Mouse (Mus musculus): ENCODE measurements around the gene Mad2l1bp. TPM values are rescaled to one million over a fixed set of nuclear protein-coding genes. Genes with fewer than 3 reads are reported as not detected.
A peak's percentile ranks its signal among the peaks of the same experiment; 100 is the strongest.

The Mad2l1bp gene
- polyA plus RNA-seq, 1 experiment: 26.8 TPM

DNA sequence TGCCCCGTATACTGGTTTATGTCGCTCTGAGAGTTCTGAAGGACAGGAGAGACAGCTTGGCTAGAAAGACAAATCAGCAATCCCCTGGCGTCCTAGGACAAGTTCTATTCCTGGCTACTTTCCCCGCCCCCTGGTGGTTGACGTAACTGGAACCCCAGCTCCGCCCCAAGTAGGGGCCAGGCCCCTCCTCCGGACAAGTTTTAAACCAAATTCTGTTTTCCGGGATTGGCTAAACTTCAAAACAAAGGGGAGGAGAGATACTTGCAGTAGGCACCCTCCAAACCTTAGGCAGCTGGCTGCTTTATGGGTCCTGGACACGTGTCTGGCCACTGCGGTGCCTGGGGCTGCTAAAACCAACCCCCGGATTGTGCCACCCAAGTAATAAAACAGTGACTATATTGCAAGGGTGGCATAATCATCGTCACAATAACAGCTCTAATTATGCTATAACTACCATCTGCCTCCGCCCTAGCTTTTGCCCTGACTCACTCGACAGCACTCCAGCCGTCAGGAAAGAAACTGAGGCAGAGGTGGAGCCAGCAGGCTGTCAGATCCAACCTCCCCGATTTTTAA is 6.8 kb upstream of the Mad2l1bp start:
- H3K4me3 ChIP-seq: peak overlapping the region; percentile 94
- peak; percentile 49 for TF ChIP-seq MAX (IDR thresholded peaks at IDR 0.05; ENCODE audit: low read depth)
- no peak for TF ChIP-seq REST (IDR thresholded peaks at IDR 0.05; ENCODE audit: insufficient read depth, insufficient read length)
- TF ChIP-seq TCF3 (IDR thresholded peaks at IDR 0.05; ENCODE audit: insufficient read length, low read depth): no peak
- no peak for TF ChIP-seq TCF12 (IDR thresholded peaks at IDR 0.05; ENCODE audit: insufficient read depth, poor library complexity, severe bottlenecking)
- TF ChIP-seq POLR2AphosphoS2 (IDR thresholded peaks at IDR 0.05; ENCODE audit: insufficient read length, low read depth): peak; percentile 42
- TF ChIP-seq MYOD1 (IDR thresholded peaks at IDR 0.05; ENCODE audit: control insufficient read depth in 1 of 3, insufficient read length in 2 of 3, low read depth in 2 of 3): no peak
- peak in 1 of 3 experiments; percentile 2 for TF ChIP-seq MYOG (IDR thresholded peaks at IDR 0.05; ENCODE audit: control insufficient read depth in 1 of 3, insufficient read depth in 1 of 3, insufficient read length in 2 of 3, low read depth in 2 of 3)
- TF ChIP-seq POLR2A (IDR thresholded peaks at IDR 0.05; ENCODE audit: insufficient read length, low read depth): peak; percentile 83
- peak; percentile 61 for TF ChIP-seq USF1 (IDR thresholded peaks at IDR 0.05; ENCODE audit: low read depth)
- no peak for TF ChIP-seq E2F4 (IDR thresholded peaks at IDR 0.05; ENCODE audit: insufficient read depth)
- no peak for TF ChIP-seq SRF (IDR thresholded peaks at IDR 0.05; ENCODE audit: control insufficient read depth, insufficient read length, low read depth)
- no peak for TF ChIP-seq CEBPB (IDR thresholded peaks at IDR 0.05; ENCODE audit: insufficient read depth, poor library complexity, severe bottlenecking)
- H3K27me3 ChIP-seq (ENCODE audit: control insufficient read depth, insufficient read depth, insufficient read length): no peaks in the 10 kb centered on the region
- peak overlapping the region; percentile 66 for H3ac ChIP-seq (ENCODE audit: control insufficient read depth, insufficient read length)
- H3K4me2 ChIP-seq (ENCODE audit: low read depth): peak overlapping the region; percentile 99
- H3K36me3 ChIP-seq (ENCODE audit: control insufficient read depth, insufficient read depth): peaks cover 23% of the 10 kb centered on the region
- H3K79me2 ChIP-seq (ENCODE audit: control insufficient read depth, insufficient read depth): peaks cover 36% of the 10 kb centered on the region

DNA sequence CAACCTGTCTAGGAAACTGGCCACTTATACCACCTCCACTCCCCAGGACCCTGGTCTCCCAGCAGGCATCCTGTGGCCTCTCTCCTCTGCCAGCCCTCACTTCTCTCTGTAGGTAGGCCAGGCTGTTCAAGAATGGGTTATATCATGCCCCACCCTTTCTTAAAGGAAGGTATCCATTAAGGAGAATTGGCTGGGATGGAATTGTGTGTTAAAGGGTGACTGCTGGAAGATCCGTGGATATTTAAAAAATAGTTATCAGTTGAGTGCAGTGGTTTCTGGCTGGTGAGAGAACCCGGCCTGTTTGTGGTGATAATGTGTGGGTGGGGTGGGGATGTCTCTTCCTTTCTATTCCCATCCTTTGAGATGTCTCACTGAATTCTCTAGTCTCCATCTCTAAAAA is 5.9 kb upstream of the Mad2l1bp start:
- Histone ChIP-seq H3K4me3 (peak overlapping the region; percentile 94), H3K27me3 (ENCODE audit: control insufficient read depth, insufficient read depth, insufficient read length) (no peaks in the 10 kb centered on the region), H3K36me3 (ENCODE audit: control insufficient read depth, insufficient read depth) (peaks cover 13% of the 10 kb centered on the region), H3K79me2 (ENCODE audit: control insufficient read depth, insufficient read depth) (peaks cover 28% of the 10 kb centered on the region), H3K4me2 (ENCODE audit: low read depth) (peak overlapping the region; percentile 99), H3ac (ENCODE audit: control insufficient read depth, insufficient read length) (no peak overlapping the region)
- no peak for TF ChIP-seq POLR2A (IDR thresholded peaks at IDR 0.05; ENCODE audit: insufficient read length, low read depth)
- TF ChIP-seq POLR2AphosphoS2 (IDR thresholded peaks at IDR 0.05; ENCODE audit: insufficient read length, low read depth): no peak
- no peak for TF ChIP-seq TCF3 (IDR thresholded peaks at IDR 0.05; ENCODE audit: insufficient read length, low read depth)
- no peak for TF ChIP-seq USF1 (IDR thresholded peaks at IDR 0.05; ENCODE audit: low read depth)
- TF ChIP-seq CEBPB (IDR thresholded peaks at IDR 0.05; ENCODE audit: insufficient read depth, poor library complexity, severe bottlenecking): no peak
- TF ChIP-seq MYOD1 (IDR thresholded peaks at IDR 0.05; ENCODE audit: control insufficient read depth in 1 of 3, insufficient read length in 2 of 3, low read depth in 2 of 3): no peak
- TF ChIP-seq MYOG (IDR thresholded peaks at IDR 0.05; ENCODE audit: control insufficient read depth in 1 of 3, insufficient read depth in 1 of 3, insufficient read length in 2 of 3, low read depth in 2 of 3): no peak
- no peak for TF ChIP-seq REST (IDR thresholded peaks at IDR 0.05; ENCODE audit: insufficient read depth, insufficient read length)
- no peak for TF ChIP-seq TCF12 (IDR thresholded peaks at IDR 0.05; ENCODE audit: insufficient read depth, poor library complexity, severe bottlenecking)
- no peak for TF ChIP-seq E2F4 (IDR thresholded peaks at IDR 0.05; ENCODE audit: insufficient read depth)
- no peak for TF ChIP-seq MAX (IDR thresholded peaks at IDR 0.05; ENCODE audit: low read depth)
- no peak for TF ChIP-seq SRF (IDR thresholded peaks at IDR 0.05; ENCODE audit: control insufficient read depth, insufficient read length, low read depth)

DNA sequence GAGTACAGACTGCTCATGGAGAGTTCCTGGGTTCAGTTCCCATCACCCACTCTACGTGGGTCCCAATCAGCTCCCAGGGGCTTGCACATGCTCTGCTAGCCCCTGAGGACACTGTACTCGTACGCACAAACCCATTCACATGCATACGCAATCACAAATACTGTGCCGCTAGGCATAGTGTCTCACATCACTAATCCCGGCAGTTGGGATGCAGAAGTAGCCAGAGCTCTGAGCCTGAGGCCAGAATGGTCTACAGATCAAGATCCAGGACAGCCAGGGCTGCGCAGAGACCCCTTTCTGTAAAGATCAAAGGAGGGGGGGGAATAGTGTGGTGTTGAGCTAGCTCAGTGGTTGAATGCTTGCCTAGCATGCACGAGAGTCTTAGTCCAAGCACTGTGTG is 3.8 kb upstream of the Mad2l1bp start:
- Histone ChIP-seq H3K27me3 (ENCODE audit: control insufficient read depth, insufficient read depth, insufficient read length) (no peaks in the 10 kb centered on the region), H3K79me2 (ENCODE audit: control insufficient read depth, insufficient read depth) (peaks cover 23% of the 10 kb centered on the region), H3K36me3 (ENCODE audit: control insufficient read depth, insufficient read depth) (no peaks in the 10 kb centered on the region), H3ac (ENCODE audit: control insufficient read depth, insufficient read length) (no peak overlapping the region), H3K4me3 (no peak overlapping the region), H3K4me2 (ENCODE audit: low read depth) (no peak overlapping the region)
- TF ChIP-seq SRF (IDR thresholded peaks at IDR 0.05; ENCODE audit: control insufficient read depth, insufficient read length, low read depth) (no peak), MYOG (IDR thresholded peaks at IDR 0.05; ENCODE audit: control insufficient read depth in 1 of 3, insufficient read depth in 1 of 3, insufficient read length in 2 of 3, low read depth in 2 of 3) (no peak), POLR2A (IDR thresholded peaks at IDR 0.05; ENCODE audit: insufficient read length, low read depth) (no peak), REST (IDR thresholded peaks at IDR 0.05; ENCODE audit: insufficient read depth, insufficient read length) (no peak), POLR2AphosphoS2 (IDR thresholded peaks at IDR 0.05; ENCODE audit: insufficient read length, low read depth) (no peak), TCF12 (IDR thresholded peaks at IDR 0.05; ENCODE audit: insufficient read depth, poor library complexity, severe bottlenecking) (no peak), USF1 (IDR thresholded peaks at IDR 0.05; ENCODE audit: low read depth) (no peak), MYOD1 (IDR thresholded peaks at IDR 0.05; ENCODE audit: control insufficient read depth in 1 of 3, insufficient read length in 2 of 3, low read depth in 2 of 3) (no peak), TCF3 (IDR thresholded peaks at IDR 0.05; ENCODE audit: insufficient read length, low read depth) (no peak), E2F4 (IDR thresholded peaks at IDR 0.05; ENCODE audit: insufficient read depth) (no peak), CEBPB (IDR thresholded peaks at IDR 0.05; ENCODE audit: insufficient read depth, poor library complexity, severe bottlenecking) (no peak), MAX (IDR thresholded peaks at IDR 0.05; ENCODE audit: low read depth) (no peak)

- Histone ChIP-seq H3K4me2 (ENCODE audit: low read depth) (no peak overlapping the region), H3K36me3 (ENCODE audit: control insufficient read depth, insufficient read depth) (no peaks in the 10 kb centered on the region), H3ac (ENCODE audit: control insufficient read depth, insufficient read length) (no peak overlapping the region), H3K4me3 (no peak overlapping the region), H3K79me2 (ENCODE audit: control insufficient read depth, insufficient read depth) (peaks cover 23% of the 10 kb centered on the region), H3K27me3 (ENCODE audit: control insufficient read depth, insufficient read depth, insufficient read length) (no peaks in the 10 kb centered on the region)
- TF ChIP-seq POLR2AphosphoS2 (IDR thresholded peaks at IDR 0.05; ENCODE audit: insufficient read length, low read depth) (no peak), CEBPB (IDR thresholded peaks at IDR 0.05; ENCODE audit: insufficient read depth, poor library complexity, severe bottlenecking) (no peak), E2F4 (IDR thresholded peaks at IDR 0.05; ENCODE audit: insufficient read depth) (no peak), MYOG (IDR thresholded peaks at IDR 0.05; ENCODE audit: control insufficient read depth in 1 of 3, insufficient read depth in 1 of 3, insufficient read length in 2 of 3, low read depth in 2 of 3) (no peak), TCF3 (IDR thresholded peaks at IDR 0.05; ENCODE audit: insufficient read length, low read depth) (no peak), MYOD1 (IDR thresholded peaks at IDR 0.05; ENCODE audit: control insufficient read depth in 1 of 3, insufficient read length in 2 of 3, low read depth in 2 of 3) (no peak), MAX (IDR thresholded peaks at IDR 0.05; ENCODE audit: low read depth) (no peak), REST (IDR thresholded peaks at IDR 0.05; ENCODE audit: insufficient read depth, insufficient read length) (no peak), POLR2A (IDR thresholded peaks at IDR 0.05; ENCODE audit: insufficient read length, low read depth) (no peak), USF1 (IDR thresholded peaks at IDR 0.05; ENCODE audit: low read depth) (no peak), TCF12 (IDR thresholded peaks at IDR 0.05; ENCODE audit: insufficient read depth, poor library complexity, severe bottlenecking) (no peak)
Observed at GRCm38 (mm10) chr17:46156680-46157079, 3.3 kb upstream of the Mad2l1bp start.
